ENCODE assay signal across 8 mouse cellular contexts in the genomic region with DNA sequence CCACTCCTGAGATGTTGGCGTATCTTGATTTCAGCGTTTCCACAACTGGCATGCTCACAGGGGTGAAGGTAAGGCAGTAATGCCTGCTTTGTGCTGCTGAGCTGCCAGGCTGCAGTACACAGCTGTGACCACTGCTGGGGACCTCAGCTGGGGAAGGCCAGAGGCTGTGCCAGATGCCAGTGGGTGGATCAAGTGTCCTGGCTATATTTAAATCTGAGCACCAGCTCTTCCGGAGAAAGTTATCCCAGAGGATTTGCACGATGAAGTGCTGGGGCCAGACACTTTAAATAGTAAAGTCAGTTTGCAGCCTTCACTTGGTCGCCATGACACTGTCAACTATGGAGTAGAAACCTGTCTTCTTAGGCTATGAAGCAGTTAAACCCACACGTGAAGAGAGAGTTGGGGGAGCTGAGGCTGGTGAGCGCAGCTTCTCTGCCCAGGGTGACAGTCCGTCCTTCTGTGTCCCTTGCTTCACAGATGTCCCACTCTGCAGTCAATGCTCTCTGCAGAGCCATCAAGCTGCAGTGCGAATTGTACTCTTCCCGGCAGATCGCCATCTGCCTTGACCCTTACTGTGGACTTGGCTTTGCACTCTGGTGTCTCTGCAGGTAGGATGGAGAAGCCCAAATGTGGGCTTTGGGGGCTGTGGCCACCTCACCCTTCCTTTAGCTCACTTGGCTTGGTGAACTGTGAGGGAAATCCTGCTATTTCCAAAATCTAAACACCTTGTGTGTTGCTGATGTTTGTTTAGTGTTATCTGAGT. TPM values are rescaled to one million over a fixed set of nuclear protein-coding genes. Genes with fewer than 3 reads are reported as not detected.
DNase-seq lines count a peak whose midpoint lies in the region; ATAC-seq and TF ChIP-seq lines count a peak whose summit lies in the region.

No protein-coding gene starts in this region.

- H3K4me1 ChIP-seq in kidney, postnatal 0 days (replicated peaks; ENCODE audit: insufficient read depth, low read length): no peaks in the 10 kb centered on the region
- H3K4me1 ChIP-seq in heart, embryonic 16.5 days (ENCODE audit: control insufficient read depth, insufficient read depth, low read length): peaks cover 42% of the 10 kb centered on the region
- H3K4me1 ChIP-seq in midbrain, embryonic 11.5 days (ENCODE audit: control insufficient read depth, insufficient read depth, low read length): no peaks in the 10 kb centered on the region

- no peak overlapping the region for H3K4me2 ChIP-seq in kidney, postnatal 0 days (ENCODE audit: low read length)
- peak overlapping the region; percentile 68 for H3K4me2 ChIP-seq in heart, embryonic 16.5 days (ENCODE audit: low read depth, low read length)
- no peak overlapping the region for H3K4me2 ChIP-seq in midbrain, embryonic 11.5 days

- no peaks in the 10 kb centered on the region for H3K27me3 ChIP-seq in kidney, postnatal 0 days (ENCODE audit: insufficient read depth, low read length)
- H3K27me3 ChIP-seq in heart, embryonic 16.5 days (ENCODE audit: control insufficient read depth, insufficient read depth, low read length): no peaks in the 10 kb centered on the region
- no peaks in the 10 kb centered on the region for H3K27me3 ChIP-seq in midbrain, embryonic 11.5 days (ENCODE audit: control insufficient read depth, insufficient read depth, low read length)

- H3K27ac ChIP-seq in kidney, postnatal 0 days: no peak overlapping the region
- H3K27ac ChIP-seq in gastrocnemius, adult 2 months: peak overlapping the region; percentile 94
- peak overlapping the region; percentile 100 for H3K27ac ChIP-seq in heart, embryonic 16.5 days (ENCODE audit: low read length)
- no peak overlapping the region for H3K27ac ChIP-seq in midbrain, embryonic 11.5 days (ENCODE audit: low read depth, low read length)

- no peaks in the 10 kb centered on the region for H3K9me3 ChIP-seq in kidney, postnatal 0 days (replicated peaks; ENCODE audit: low read length)
- H3K9me3 ChIP-seq in heart, embryonic 16.5 days (replicated peaks; ENCODE audit: control insufficient read depth, low read length): no peaks in the 10 kb centered on the region
- H3K9me3 ChIP-seq in midbrain, embryonic 11.5 days (ENCODE audit: control insufficient read depth, low read length): no peaks in the 10 kb centered on the region

- H3K9ac ChIP-seq in kidney, postnatal 0 days (ENCODE audit: low read depth, low read length): no peak overlapping the region
- peak overlapping the region; percentile 59 for H3K9ac ChIP-seq in heart, embryonic 16.5 days (ENCODE audit: low read length)
- H3K9ac ChIP-seq in midbrain, embryonic 11.5 days (ENCODE audit: low read length): no peak overlapping the region

- intact Hi-C loops in gastrocnemius, adult 2 months (cut with DNase I): no loop called here

- peak; percentile 30; the same call in 1 of the 2 replicates for TF ChIP-seq CTCF in kidney, postnatal 0 days (IDR thresholded peaks at IDR 0.05; ENCODE audit: low read depth)
- TF ChIP-seq CTCF in gastrocnemius, adult 2 months (IDR thresholded peaks at IDR 0.05): peak; percentile 69

- H3K4me3 ChIP-seq in kidney, postnatal 0 days (replicated peaks; ENCODE audit: low read depth, low read length): no peak overlapping the region
- H3K4me3 ChIP-seq in gastrocnemius, adult 2 months: peak overlapping the region; percentile 60
- peak overlapping the region; percentile 37 for H3K4me3 ChIP-seq in heart, embryonic 16.5 days (ENCODE audit: low read length)
- no peak overlapping the region for H3K4me3 ChIP-seq in midbrain, embryonic 11.5 days (ENCODE audit: low read depth, low read length)

- H3K36me3 ChIP-seq in kidney, postnatal 0 days (ENCODE audit: insufficient read depth, low read length): peaks cover 32% of the 10 kb centered on the region
- peaks cover 28% of the 10 kb centered on the region for H3K36me3 ChIP-seq in heart, embryonic 16.5 days (ENCODE audit: control insufficient read depth, insufficient read depth)
- peaks cover 11% of the 10 kb centered on the region; the same call in 1 of the 2 replicates for H3K36me3 ChIP-seq in midbrain, embryonic 11.5 days (ENCODE audit: control insufficient read depth, insufficient read depth, low read length)

- peak; percentile 23 for DNase-seq in kidney, postnatal 0 days (ENCODE audit: low spot score)
- no peak for DNase-seq in kidney, postnatal 14 days
- DNase-seq in cerebellum, adult 11 months: peak; percentile 78
- peak; percentile 86 for DNase-seq in gastrocnemius, adult 2 months
- no peak for DNase-seq in retina, embryonic 14.5 days (ENCODE audit: low spot score)
- DNase-seq in midbrain, embryonic 11.5 days (ENCODE audit: low spot score, missing footprints): no peak
- no peak for DNase-seq in right cerebral cortex, postnatal 10 days (ENCODE audit: low spot score in 2 of 2)

- no peak for ATAC-seq in kidney, postnatal 0 days (replicated peaks; ENCODE audit: low FRiP score, low read depth)
- peak; percentile 86 for ATAC-seq in heart, embryonic 16.5 days (replicated peaks; ENCODE audit: extremely low read depth, insufficient read depth, low FRiP score)
- ATAC-seq in midbrain, embryonic 11.5 days (ENCODE audit: low FRiP score): no peak

- 80% methylated on average over 11 of the region's 11 CpGs for WGBS in kidney, postnatal 0 days
- 63% methylated on average over 11 of the region's 11 CpGs for whole genome bisulfite sequencing in heart, embryonic 16.5 days
- WGBS in midbrain, embryonic 11.5 days: 93% methylated on average over 11 of the region's 11 CpGs

RNA-seq across cellular contexts. Expression of gene Atf1, which starts 28.5 kb away (rescaled TPM):
- polyA plus RNA-seq in kidney, postnatal 0 days (2015; fragmentation: Nextera tagmentation; extraction: Ambion mirVana): 30.2 and 33.9 TPM in 2 replicates
- 10 to 100 TPM; 55.4 to 56.6 TPM for total RNA-seq in gastrocnemius, adult 2 months (2021)
- polyA plus RNA-seq in heart, embryonic 16.5 days (2015; fragmentation: Nextera tagmentation; extraction: Ambion mirVana): 35.6 and 44.1 TPM in 2 replicates
- polyA plus RNA-seq in midbrain, embryonic 11.5 days (2014; fragmentation: Nextera tagmentation; extraction: Ambion mirVana): 31.8 and 33.5 TPM in 2 replicates

Comparison
In these comparisons a context has a peak if more than half of its experiments do, and no peak if none do; other contexts are left out.
1. DNase-seq: peak in kidney, postnatal 0 days (single experiment), cerebellum, adult 11 months (single experiment) and gastrocnemius, adult 2 months (single experiment); none in kidney, postnatal 14 days (single experiment), retina, embryonic 14.5 days (single experiment), midbrain, embryonic 11.5 days (single experiment) and right cerebral cortex, postnatal 10 days (0 of 2).
2. H3K27ac ChIP-seq: peak in gastrocnemius, adult 2 months (single experiment) and heart, embryonic 16.5 days (single experiment); none in kidney, postnatal 0 days (single experiment) and midbrain, embryonic 11.5 days (single experiment).
3. H3K4me3 ChIP-seq: peak in gastrocnemius, adult 2 months (single experiment) and heart, embryonic 16.5 days (single experiment); none in kidney, postnatal 0 days (single experiment) and midbrain, embryonic 11.5 days (single experiment).